Mouse (Mus musculus) C2C12 (cell line): ENCODE data around the gene Tbc1d22a.

Experiments
- CTCF ChIP-seq: IDR thresholded peaks from one replicate; pipeline ENCODE4 v1.5.1; 2011; ENCODE audit not compliant: control insufficient read depth, insufficient read depth, insufficient read length
- MAX ChIP-seq: IDR thresholded peaks from one replicate; pipeline ENCODE4 v1.6.1; 2011; ENCODE audit warnings: mild to moderate bottlenecking, control low read depth
- MYOD1 ChIP-seq: IDR thresholded peaks from one replicate; pipeline ENCODE4 v1.6.1; 2011; ENCODE audit warnings: low read depth; ENCODE audit not compliant: control insufficient read depth, insufficient read length
- MYOG ChIP-seq: IDR thresholded peaks from one replicate; pipeline ENCODE4 v1.6.1; 2011; ENCODE audit not compliant: control insufficient read depth, insufficient read length; ENCODE audit errors: extremely low read depth

DNA sequence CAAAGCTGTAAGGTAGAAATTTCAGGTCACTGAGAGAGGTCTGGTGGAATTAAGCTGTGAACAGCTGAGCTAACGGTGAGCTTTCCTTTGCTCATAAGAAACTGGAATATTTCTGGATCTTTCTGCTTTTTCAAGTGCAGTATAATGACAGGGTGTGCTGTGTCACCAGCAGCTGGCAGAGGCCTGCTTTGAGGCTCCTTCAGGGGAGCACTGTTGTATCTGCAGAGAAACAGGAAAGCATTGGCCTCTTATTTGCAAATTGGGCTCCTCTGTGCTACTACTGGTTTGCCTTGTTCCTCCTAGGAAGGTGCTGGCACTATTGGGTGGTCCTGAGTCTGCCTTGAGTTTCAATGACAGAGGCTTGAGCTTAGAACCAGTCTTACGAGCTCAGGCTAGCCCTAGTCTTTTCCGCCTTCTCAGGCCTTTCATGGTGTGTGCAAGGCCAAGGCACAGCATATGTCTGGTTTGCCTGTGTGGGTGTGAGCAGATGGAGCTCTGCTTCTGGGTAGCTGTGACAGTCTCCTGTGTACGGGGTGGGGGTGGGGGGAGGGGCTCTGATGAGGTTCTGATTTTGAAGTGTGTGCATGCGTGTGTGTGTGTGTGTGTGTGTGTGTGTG is 95.1 kb downstream of the Tbc1d22a start:
- no peak for TF ChIP-seq CTCF
- TF ChIP-seq MYOG, result no peak
- no peak for TF ChIP-seq MAX
- no peak for TF ChIP-seq MYOD1
